Mouse (Mus musculus) urinary bladder, postnatal 10 days (tissue): ENCODE data around the gene Gnl1.
"Not testable (repeated sequence)": the region's sequence is repeated elsewhere in the genome, so short reads cannot be mapped to it uniquely, and the experiment has no call there.

Experiments used
- DNase-seq: peaks from one replicate; pipeline ENCODE4 v3.0.0; 2022; ENCODE audit warnings: low spot score

Gnl1 gene

DNA sequence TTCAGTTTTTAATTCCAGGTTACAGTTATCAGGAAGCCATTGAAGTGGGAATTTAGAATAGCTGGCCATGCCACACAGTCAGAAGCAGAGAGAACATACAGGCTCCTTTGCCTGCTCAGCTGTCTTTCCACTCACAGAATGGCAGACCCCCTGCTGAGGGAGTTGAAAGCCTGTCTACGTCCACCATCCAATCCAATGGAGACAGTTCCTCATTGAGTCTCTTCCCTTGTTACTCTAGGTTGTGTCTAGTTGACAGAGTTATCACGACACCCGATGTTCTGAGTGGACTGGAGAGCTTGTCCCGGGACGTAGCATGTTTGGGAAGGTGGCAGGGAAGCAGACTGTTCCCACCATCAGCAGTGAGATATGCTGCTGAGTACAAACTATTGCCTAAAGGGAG lies 45.5 kb downstream of the Gnl1 start:
- no peak for DNase-seq

DNA sequence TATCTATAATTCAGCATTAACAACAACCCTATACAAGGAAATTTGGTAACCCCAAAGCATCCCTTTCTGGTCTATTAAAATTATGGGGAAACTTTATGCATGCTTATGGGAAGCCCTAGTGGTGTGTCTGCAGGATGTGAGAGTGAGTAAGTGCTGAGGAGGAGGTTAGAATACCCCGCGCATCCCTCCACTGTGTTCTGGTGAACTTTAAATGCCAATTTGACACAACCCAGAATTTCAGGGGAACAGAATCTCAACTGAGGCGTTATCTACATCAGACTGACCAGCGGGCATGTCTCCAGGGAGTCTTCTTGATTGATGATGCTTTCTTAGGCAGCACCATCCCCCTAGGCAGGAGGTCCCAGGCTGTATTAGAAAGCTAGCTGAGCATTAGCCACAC lies 46.2 kb downstream of the Gnl1 start:
- no peak for DNase-seq

DNA sequence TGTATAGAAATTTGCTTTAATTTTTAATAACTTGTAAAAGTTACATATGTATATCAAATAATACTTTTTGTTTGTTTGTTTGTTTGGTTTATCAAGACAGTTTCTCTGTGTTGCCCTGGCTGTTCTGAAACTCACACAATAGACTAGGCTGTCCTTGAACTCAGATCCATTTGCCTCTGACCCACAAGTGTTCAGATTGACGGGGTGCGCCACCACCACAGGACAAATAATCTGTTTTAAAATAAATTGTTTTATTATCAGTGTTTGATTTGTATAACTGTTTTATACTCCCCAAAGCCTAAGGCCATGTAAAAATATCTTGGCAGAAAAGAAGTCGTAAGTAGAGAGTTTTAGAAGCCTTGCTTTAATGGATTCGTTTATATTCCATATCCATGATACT lies 48.0 kb downstream of the Gnl1 start:
- no peak for DNase-seq

DNA sequence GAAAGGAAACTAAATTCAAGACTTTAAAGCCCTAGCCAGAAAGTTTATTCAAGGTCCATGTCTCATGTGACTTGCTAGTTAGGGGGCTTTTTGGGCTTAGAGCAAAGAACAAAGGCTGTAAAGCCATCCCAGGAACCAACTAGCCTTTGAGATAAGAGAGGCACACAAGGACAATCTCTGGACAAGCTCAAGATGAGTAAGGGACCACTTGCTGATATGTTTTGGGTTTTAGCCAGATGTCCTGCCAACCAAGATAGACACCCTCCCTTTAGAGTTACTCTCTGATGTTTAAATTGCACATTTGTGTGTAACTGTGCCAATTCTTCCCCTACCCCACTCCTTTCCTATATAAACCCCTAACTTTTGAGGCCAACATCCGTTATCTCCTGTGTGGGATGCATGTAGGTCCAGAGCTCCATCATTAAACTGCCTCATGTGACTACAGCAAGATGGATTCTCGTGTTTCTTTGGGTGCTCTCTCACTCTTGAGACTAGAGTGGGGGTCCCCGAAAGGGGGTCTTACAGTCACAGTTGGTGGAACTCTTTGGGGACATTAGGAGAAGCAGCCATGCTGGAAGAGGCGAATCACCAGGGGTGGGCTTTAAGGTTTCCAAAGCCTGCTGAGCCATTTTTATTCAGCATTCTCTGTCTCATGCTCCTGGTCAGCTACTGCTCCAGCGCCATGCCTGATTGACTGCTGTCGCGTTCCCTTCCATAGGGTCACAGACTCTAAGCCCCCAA lies 49.4 kb downstream of the Gnl1 start:
- DNase-seq = no peak

DNA sequence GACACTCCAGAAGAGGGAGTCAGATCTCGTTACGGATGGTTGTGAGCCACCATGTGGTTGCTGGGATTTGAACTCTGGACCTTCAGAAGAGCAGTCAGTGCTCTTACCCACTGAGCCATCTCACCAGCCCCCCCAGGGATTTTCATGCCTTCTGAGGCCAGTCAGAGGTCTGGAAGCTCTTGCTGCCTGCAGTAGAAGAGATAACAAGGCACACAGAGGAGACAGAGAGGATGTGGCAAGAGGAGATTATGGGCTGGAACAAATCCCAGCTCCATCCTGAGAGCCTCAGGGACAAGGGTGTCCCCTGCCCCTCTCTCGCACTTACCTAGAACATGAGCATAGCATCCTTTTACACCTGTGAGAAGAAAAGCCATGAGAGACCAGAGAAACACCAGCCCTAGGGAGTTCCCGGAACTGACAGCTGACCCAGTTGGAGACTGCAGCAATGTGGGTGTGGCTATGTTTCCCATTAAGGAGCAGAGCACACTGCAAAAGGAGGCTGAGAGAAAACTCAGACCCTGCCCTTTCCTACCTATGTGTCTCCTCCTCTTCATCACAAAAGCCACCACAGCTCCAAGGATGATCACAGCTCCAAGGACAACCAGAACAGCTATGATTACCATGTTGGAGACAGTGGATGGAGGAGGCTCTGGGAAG lies 50.5 kb downstream of the Gnl1 start:
- not testable (repeated sequence) for DNase-seq

DNA sequence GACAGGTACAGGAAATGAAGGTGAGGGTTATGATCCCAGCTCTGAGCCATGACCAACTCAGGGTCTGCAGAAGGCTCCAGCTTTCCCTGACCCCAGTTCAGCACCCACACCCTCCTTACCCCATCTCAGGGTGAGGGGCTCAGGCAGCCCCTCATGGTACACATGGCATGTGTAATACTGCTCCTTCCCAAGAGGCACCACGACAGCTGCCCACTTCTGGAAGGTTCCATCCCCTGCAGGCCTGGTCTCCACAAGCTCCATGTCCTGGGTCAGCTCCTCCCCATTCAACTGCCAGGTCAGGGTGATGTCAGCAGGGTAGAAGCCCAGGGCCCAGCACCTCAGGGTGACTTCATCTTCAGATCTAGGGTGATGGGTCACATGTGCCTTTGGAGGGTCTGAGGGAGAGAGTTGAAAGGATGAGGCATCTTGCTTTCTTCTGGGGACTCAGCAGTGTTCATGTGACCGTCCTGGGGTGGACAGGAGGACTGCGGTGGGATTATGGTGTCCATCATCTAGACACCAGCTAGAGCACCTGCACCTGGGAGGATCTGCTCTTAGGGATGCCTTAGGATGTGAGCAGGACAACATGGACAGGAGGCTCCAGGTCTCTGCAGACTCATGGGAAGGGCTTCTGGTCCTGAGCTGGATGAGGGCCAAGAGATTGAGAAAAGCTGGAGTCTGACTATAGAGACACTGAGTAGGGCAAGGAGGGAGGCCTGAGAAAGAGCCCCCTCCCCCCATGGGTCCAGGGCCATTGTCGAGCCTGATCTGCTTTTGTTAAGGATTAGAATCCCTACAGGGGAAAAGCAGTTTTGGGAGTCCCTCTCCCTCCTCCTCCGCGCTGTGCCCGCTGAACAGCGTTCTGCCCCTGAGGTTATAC lies 51.3 kb downstream of the Gnl1 start:
- not testable (repeated sequence) for DNase-seq

DNA sequence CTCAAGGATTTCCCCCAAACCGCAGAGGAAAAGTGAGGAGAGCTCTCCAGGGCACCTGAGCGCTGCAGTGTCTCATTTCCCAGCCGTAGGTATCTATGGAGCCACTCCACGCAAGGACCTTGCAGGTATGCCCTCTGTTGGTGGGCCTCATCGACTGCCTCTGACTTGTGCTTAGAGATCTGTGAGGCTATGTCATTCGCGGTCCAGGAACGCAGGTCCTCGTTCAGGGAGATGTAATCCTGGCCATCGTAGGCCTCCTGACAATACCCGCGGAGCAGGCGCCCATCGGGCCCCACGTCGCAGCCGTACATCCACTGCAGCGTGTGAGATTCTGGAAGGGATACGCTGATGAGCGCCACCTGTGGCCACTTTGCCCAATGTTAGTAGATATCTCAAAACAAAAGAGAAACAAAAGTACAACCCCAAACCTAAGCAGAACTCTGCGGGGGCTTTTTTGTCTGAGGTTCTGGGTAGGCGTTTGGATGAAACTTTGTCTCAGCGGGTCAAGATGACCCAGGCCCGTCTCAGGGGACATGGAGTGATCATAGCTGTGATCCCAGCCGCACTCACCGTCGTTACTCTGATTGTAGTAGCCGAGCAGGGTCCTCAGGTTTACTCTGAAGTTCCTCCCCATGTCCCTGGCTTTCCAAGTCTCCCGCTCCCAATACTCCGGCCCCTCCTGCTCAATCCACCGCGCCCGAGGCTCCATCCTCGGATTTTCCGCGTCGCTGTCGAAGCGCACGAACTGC lies 52.1 kb downstream of the Gnl1 start:
- DNase-seq = not testable (repeated sequence)

DNA sequence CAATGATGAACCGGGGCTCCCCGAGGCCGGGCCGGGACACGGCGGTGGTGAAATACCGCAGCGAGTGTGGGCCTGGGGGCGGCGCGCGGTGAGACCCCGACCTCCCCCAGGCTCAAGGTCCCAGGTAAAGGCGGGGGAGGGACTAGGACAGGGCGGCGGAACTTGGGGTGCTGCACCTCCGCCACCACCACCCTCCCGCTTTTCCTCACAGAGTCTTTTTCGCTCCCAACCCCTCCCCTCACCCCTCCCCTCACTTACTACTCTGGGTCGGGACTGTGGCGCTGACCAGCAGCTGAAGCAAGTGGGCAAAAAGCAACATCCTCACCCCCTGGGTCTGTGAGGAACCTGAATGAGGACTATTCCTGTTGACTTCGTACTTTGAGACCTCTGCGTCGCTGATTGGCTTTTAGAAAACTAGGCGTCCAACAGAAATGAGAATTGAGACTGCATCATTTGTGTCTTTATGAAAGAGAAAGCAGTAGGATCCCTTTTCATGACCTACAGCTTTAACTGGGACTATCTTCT lies 52.8 kb downstream of the Gnl1 start, which contains the start of gene H2-T23:
Gene H2-T23, minus strand, starts transcription at position 505 of the 525 bp plus-strand sequence.
- not testable (repeated sequence) for DNase-seq

DNA sequence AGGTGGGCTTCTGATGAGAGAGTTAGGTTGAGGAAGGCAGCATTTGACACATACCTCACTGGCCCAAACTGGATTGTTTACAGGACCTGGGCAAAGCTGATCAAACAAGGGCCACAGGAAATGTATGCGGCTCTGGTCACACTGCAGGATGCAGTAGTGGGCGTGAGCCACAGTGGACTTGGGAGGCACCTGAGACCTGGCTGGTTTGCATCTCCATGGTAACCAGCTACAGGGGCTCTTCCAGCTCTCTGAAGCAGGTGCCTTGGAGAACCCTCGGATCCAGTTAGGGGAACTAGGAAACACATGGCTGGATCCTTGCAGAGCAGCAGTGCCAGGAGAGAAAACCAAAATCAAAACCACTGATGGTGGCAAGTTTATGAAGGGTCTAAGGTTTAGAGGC lies 54.9 kb downstream of the Gnl1 start:
- DNase-seq = not testable (repeated sequence)

DNA sequence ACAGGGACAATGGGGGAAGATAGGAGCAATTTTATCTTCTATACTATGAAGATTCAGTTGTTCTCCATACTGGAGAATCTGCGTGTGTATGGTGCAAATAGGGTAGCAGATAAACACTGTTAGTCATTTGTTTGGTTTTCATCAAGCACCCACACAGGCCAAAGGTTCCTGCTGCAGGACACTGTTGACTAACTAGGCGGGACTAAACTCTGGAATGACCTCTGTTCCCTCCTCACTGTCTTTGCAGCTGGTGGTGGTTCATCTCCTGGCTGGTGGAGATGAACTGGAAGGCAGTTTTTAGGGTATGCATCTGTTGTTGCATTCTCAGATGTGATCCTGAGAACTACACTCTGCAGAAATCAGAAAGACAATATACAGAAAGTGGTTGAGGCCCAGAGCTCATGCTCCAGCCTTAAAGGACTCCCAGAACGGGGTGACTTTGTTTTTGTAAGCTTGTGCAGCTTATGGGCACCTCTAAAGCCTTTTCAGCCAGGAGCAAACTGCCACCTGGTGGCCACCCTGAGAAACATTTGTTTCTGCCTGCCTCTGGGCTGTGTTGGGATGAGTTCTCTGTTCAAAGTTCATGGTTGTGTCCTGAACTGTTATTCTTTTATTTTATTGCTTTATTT lies 55.5 kb downstream of the Gnl1 start:
- not testable (repeated sequence) for DNase-seq

DNA sequence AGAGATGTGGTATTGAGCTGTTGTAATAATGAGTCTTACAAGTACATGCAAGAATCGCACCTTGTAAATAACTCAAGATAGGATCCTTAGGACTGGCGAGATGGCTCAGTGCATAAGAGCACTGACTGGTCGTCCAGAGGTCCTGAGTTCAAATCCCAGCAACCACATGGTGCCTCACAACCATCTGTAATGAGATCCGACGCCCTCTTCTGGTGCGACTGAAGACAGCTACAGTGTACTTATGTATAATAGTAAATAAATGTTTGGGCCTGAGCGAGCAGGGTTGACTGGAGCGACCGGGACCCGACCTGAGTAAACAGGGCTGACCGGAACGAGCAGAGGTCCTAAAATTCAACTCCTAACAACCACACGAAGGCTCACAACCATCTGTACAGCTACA lies 56.5 kb downstream of the Gnl1 start:
- not testable (repeated sequence) for DNase-seq
